Mouse (Mus musculus): ENCODE measurements around the gene Fbxo46.

DNA sequence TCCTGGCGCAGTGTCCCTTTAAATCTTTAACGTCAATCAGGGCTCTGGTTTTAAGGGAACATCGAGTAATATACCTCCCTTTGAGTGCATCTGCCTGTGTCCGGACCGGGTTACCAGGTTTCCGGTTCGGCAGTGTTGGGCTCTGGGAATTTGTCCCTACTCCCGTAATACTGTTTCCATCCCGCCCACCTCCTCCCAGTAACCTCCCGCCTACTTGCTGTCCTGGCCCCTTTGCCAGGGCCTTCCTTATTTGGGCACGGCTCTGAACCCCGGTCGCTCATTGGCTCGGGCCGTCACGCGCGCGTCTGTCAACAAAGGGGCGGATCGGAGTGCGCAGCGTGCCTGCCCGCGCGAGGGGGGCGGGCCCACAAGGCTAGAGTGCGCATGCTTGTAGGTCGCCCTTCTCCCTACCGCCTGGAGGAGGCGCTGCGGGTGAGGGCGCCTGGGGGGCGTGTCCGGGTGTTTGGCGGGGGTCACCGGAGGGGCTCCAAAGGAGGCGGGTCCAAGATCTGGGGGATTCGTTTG lies 11.7 kb downstream of the Fbxo46 start:
- peak; percentile 86 for TF ChIP-seq CTCF (IDR thresholded peaks at IDR 0.05; ENCODE audit: low read depth)
- no peak for TF ChIP-seq EP300 (IDR thresholded peaks at IDR 0.05; ENCODE audit: low read depth)
